Mouse (Mus musculus): ENCODE data around the gene Kcnj12. TPM values are rescaled to one million over a fixed set of nuclear protein-coding genes. Genes with fewer than 3 reads are reported as not detected.

Kcnj12 gene
- polyA plus RNA-seq, 1 experiment = 1.5 TPM

DNA sequence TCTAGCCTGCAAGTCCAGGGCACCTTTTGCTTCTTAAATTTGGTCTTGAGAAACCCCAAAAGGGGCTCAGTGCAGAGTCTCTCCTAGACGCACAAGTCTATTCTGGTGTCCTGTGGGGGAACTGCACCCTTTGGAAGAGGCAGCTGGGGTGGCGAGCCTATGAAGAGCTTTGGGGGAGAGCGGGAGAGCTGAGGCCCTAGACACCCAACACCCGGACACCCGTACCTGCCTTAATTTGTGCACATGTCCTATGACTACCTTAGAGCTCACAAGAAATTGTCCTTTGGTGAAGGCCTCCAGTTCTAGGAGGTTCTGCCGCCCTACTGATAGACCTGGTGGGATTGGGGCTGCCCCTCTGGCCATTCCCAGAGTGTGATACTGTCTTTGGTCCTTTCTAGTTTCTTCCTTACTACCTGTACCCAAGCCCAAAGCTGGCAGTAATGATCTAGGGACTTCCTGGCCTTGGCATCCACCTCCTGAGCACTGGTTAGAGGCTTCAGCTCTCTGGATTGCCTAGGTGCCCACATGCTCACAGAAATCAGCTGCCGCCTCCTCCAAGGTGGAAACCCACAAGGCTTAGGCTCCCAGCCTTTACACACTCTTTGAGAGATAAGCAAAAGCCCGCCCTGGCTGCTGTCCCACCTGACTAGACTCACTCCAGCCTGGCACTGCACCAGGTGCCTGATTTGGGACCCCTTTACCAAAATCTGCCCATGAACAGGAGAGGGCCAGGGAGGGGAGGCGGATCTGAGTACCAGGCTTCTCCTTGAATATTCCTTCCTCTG lies 1.2 kb downstream of the Kcnj12 start:
- H3K27ac ChIP-seq (ENCODE audit: insufficient read depth, low read length) = no peak overlapping the region
- no peaks in the 10 kb centered on the region for H3K36me3 ChIP-seq (ENCODE audit: control insufficient read depth, insufficient read depth, low read length, poor library complexity, severe bottlenecking)
- no peaks in the 10 kb centered on the region for H3K9me3 ChIP-seq (replicated peaks; ENCODE audit: control insufficient read depth, insufficient read depth, low read length, poor library complexity, severe bottlenecking)
- peak overlapping the region; percentile 85; the same call in 1 of the 2 replicates for H3K4me3 ChIP-seq (ENCODE audit: low read depth, low read length)
- H3K4me1 ChIP-seq (ENCODE audit: control insufficient read depth, insufficient read depth, low read length) = no peaks in the 10 kb centered on the region
- peak overlapping the region; percentile 79 for H3K9ac ChIP-seq (ENCODE audit: low read depth, poor library complexity, severe bottlenecking)
- no peak for TF ChIP-seq EP300 (IDR thresholded peaks at IDR 0.05; ENCODE audit: insufficient read depth, low read depth, low read length)
- TF ChIP-seq CTCF (IDR thresholded peaks at IDR 0.05; ENCODE audit: low read depth, low read length) = no peak
- TF ChIP-seq POLR2A (IDR thresholded peaks at IDR 0.05; ENCODE audit: insufficient read depth, low read length) = no peak
- H3K27me3 ChIP-seq (ENCODE audit: control insufficient read depth, insufficient read depth, low read length, poor library complexity, severe bottlenecking) = peaks cover 9% of the 10 kb centered on the region

GRCm38 (mm10) chr11:61024388-61024787 lies 2.0 kb downstream of the Kcnj12 start:
- Histone ChIP-seq H3K27me3 (ENCODE audit: control insufficient read depth, insufficient read depth, low read length, poor library complexity, severe bottlenecking) (peaks cover 9% of the 10 kb centered on the region), H3K4me1 (ENCODE audit: control insufficient read depth, insufficient read depth, low read length) (no peaks in the 10 kb centered on the region), H3K9me3 (replicated peaks; ENCODE audit: control insufficient read depth, insufficient read depth, low read length, poor library complexity, severe bottlenecking) (no peaks in the 10 kb centered on the region), H3K4me3 (ENCODE audit: low read depth, low read length) (no peak overlapping the region), H3K27ac (ENCODE audit: insufficient read depth, low read length) (no peak overlapping the region), H3K9ac (ENCODE audit: low read depth, poor library complexity, severe bottlenecking) (no peak overlapping the region), H3K36me3 (ENCODE audit: control insufficient read depth, insufficient read depth, low read length, poor library complexity, severe bottlenecking) (no peaks in the 10 kb centered on the region)
- TF ChIP-seq CTCF (IDR thresholded peaks at IDR 0.05; ENCODE audit: low read depth, low read length) = no peak
- TF ChIP-seq EP300 (IDR thresholded peaks at IDR 0.05; ENCODE audit: insufficient read depth, low read depth, low read length) = no peak
- TF ChIP-seq POLR2A (IDR thresholded peaks at IDR 0.05; ENCODE audit: insufficient read depth, low read length) = no peak

GRCm38 (mm10) chr11:61024996-61025395 lies 2.6 kb downstream of the Kcnj12 start:
- H3K36me3 ChIP-seq (ENCODE audit: control insufficient read depth, insufficient read depth, low read length, poor library complexity, severe bottlenecking) = no peaks in the 10 kb centered on the region
- H3K9me3 ChIP-seq (replicated peaks; ENCODE audit: control insufficient read depth, insufficient read depth, low read length, poor library complexity, severe bottlenecking) = no peaks in the 10 kb centered on the region
- H3K9ac ChIP-seq (ENCODE audit: low read depth, poor library complexity, severe bottlenecking) = no peak overlapping the region
- peaks cover 9% of the 10 kb centered on the region for H3K27me3 ChIP-seq (ENCODE audit: control insufficient read depth, insufficient read depth, low read length, poor library complexity, severe bottlenecking)
- TF ChIP-seq POLR2A (IDR thresholded peaks at IDR 0.05; ENCODE audit: insufficient read depth, low read length) (no peak), EP300 (IDR thresholded peaks at IDR 0.05; ENCODE audit: insufficient read depth, low read depth, low read length) (no peak), CTCF (IDR thresholded peaks at IDR 0.05; ENCODE audit: low read depth, low read length) (no peak)
- no peak overlapping the region for H3K4me3 ChIP-seq (ENCODE audit: low read depth, low read length)
- no peaks in the 10 kb centered on the region for H3K4me1 ChIP-seq (ENCODE audit: control insufficient read depth, insufficient read depth, low read length)
- H3K27ac ChIP-seq (ENCODE audit: insufficient read depth, low read length) = no peak overlapping the region

GRCm38 (mm10) chr11:61025594-61025993 lies 3.2 kb downstream of the Kcnj12 start:
- TF ChIP-seq CTCF (IDR thresholded peaks at IDR 0.05; ENCODE audit: low read depth, low read length) = no peak
- Histone ChIP-seq H3K4me3 (ENCODE audit: low read depth, low read length) (no peak overlapping the region), H3K4me1 (ENCODE audit: control insufficient read depth, insufficient read depth, low read length) (no peaks in the 10 kb centered on the region), H3K27ac (ENCODE audit: insufficient read depth, low read length) (no peak overlapping the region), H3K36me3 (ENCODE audit: control insufficient read depth, insufficient read depth, low read length, poor library complexity, severe bottlenecking) (no peaks in the 10 kb centered on the region), H3K9me3 (replicated peaks; ENCODE audit: control insufficient read depth, insufficient read depth, low read length, poor library complexity, severe bottlenecking) (no peaks in the 10 kb centered on the region), H3K9ac (ENCODE audit: low read depth, poor library complexity, severe bottlenecking) (no peak overlapping the region), H3K27me3 (ENCODE audit: control insufficient read depth, insufficient read depth, low read length, poor library complexity, severe bottlenecking) (peaks cover 9% of the 10 kb centered on the region)

- Histone ChIP-seq H3K27me3 (ENCODE audit: control insufficient read depth, insufficient read depth, low read length, poor library complexity, severe bottlenecking) (peaks cover 9% of the 10 kb centered on the region), H3K36me3 (ENCODE audit: control insufficient read depth, insufficient read depth, low read length, poor library complexity, severe bottlenecking) (no peaks in the 10 kb centered on the region), H3K27ac (ENCODE audit: insufficient read depth, low read length) (no peak overlapping the region), H3K9ac (ENCODE audit: low read depth, poor library complexity, severe bottlenecking) (no peak overlapping the region), H3K4me1 (ENCODE audit: control insufficient read depth, insufficient read depth, low read length) (no peaks in the 10 kb centered on the region), H3K4me3 (ENCODE audit: low read depth, low read length) (no peak overlapping the region), H3K9me3 (replicated peaks; ENCODE audit: control insufficient read depth, insufficient read depth, low read length, poor library complexity, severe bottlenecking) (no peaks in the 10 kb centered on the region)
- TF ChIP-seq EP300 (IDR thresholded peaks at IDR 0.05; ENCODE audit: insufficient read depth, low read depth, low read length) (no peak), CTCF (IDR thresholded peaks at IDR 0.05; ENCODE audit: low read depth, low read length) (no peak), POLR2A (IDR thresholded peaks at IDR 0.05; ENCODE audit: insufficient read depth, low read length) (no peak)
Observed at GRCm38 (mm10) chr11:61026381-61026780, 4.0 kb downstream of the Kcnj12 start.

DNA sequence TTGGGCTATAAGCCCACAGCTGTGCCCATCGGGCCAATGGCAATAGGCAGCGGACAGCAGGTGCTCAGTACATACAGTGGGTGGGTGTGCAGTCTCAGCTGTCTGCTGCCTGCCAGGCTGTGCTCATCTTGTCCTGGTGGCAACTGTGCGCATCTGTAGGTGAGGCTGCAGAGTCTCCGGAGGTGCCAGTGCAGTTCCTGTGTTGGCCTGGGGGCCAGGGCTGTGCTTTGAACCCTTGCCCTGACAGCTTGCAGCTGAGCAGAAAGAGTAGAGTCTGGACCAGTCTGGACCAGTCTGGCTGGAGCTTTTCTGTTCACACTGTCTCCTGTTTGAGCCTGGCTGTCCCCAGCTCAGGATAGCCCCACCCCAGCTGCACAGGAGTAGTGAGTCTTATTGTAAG lies 4.8 kb downstream of the Kcnj12 start:
- Histone ChIP-seq H3K4me3 (ENCODE audit: low read depth, low read length) (no peak overlapping the region), H3K27me3 (ENCODE audit: control insufficient read depth, insufficient read depth, low read length, poor library complexity, severe bottlenecking) (peaks cover 9% of the 10 kb centered on the region), H3K27ac (ENCODE audit: insufficient read depth, low read length) (no peak overlapping the region), H3K4me1 (ENCODE audit: control insufficient read depth, insufficient read depth, low read length) (no peaks in the 10 kb centered on the region), H3K9ac (ENCODE audit: low read depth, poor library complexity, severe bottlenecking) (no peak overlapping the region), H3K36me3 (ENCODE audit: control insufficient read depth, insufficient read depth, low read length, poor library complexity, severe bottlenecking) (no peaks in the 10 kb centered on the region), H3K9me3 (replicated peaks; ENCODE audit: control insufficient read depth, insufficient read depth, low read length, poor library complexity, severe bottlenecking) (no peaks in the 10 kb centered on the region)
- TF ChIP-seq CTCF (IDR thresholded peaks at IDR 0.05; ENCODE audit: low read depth, low read length) (no peak), EP300 (IDR thresholded peaks at IDR 0.05; ENCODE audit: insufficient read depth, low read depth, low read length) (no peak), POLR2A (IDR thresholded peaks at IDR 0.05; ENCODE audit: insufficient read depth, low read length) (no peak)

Data from ES-Bruce4 (cell line).